Mouse (Mus musculus) spleen, adult 12 weeks (tissue): ENCODE results near the gene Pcdh17.

Experiments
- DNase-seq: peaks from one replicate; pipeline ENCODE4 v3.0.0; 2022; ENCODE audit warnings: low spot score

Pcdh17 gene

GRCm38 (mm10) chr14:84443288-84443686, at the start of gene Pcdh17:
Gene Pcdh17, plus strand, starts transcription at chr14:84443563.
- no peak for DNase-seq

GRCm38 (mm10) chr14:84397137-84397536, 46.2 kb upstream of the Pcdh17 start:
- no peak for DNase-seq

GRCm38 (mm10) chr14:84424736-84425135, 18.6 kb upstream of the Pcdh17 start:
- DNase-seq = no peak

GRCm38 (mm10) chr14:84426616-84427015, 16.7 kb upstream of the Pcdh17 start:
- DNase-seq = no peak

- no peak for DNase-seq
Measured at GRCm38 (mm10) chr14:84438066-84438770, 5.1 kb upstream of the Pcdh17 start.

GRCm38 (mm10) chr14:84440903-84441302, 2.5 kb upstream of the Pcdh17 start:
- no peak for DNase-seq

- DNase-seq = no peak
Measured at GRCm38 (mm10) chr14:84442528-84443287, 655 bp upstream of the Pcdh17 start.

GRCm38 (mm10) chr14:84443761-84444160, 398 bp downstream of the Pcdh17 start:
- no peak for DNase-seq

GRCm38 (mm10) chr14:84444276-84444662, 906 bp downstream of the Pcdh17 start:
- no peak for DNase-seq

GRCm38 (mm10) chr14:84444663-84445502, 1.5 kb downstream of the Pcdh17 start:
- no peak for DNase-seq

- DNase-seq = no peak
Measured at GRCm38 (mm10) chr14:84445503-84446410, 2.4 kb downstream of the Pcdh17 start.

- no peak for DNase-seq
Measured at GRCm38 (mm10) chr14:84446411-84446915, 3.1 kb downstream of the Pcdh17 start.

GRCm38 (mm10) chr14:84446941-84447641, 3.7 kb downstream of the Pcdh17 start:
- DNase-seq = no peak

- no peak for DNase-seq
Measured at GRCm38 (mm10) chr14:84447661-84448380, 4.5 kb downstream of the Pcdh17 start.

- DNase-seq = no peak
Measured at GRCm38 (mm10) chr14:84448381-84448771, 5.0 kb downstream of the Pcdh17 start.

- no peak for DNase-seq
Measured at GRCm38 (mm10) chr14:84454074-84454845, 10.9 kb downstream of the Pcdh17 start.

GRCm38 (mm10) chr14:84475491-84475890, 32.1 kb downstream of the Pcdh17 start:
- DNase-seq = no peak

- no peak for DNase-seq
Measured at GRCm38 (mm10) chr14:84476336-84476735, 33.0 kb downstream of the Pcdh17 start.

GRCm38 (mm10) chr14:84476906-84477305, 33.5 kb downstream of the Pcdh17 start:
- no peak for DNase-seq
